In the genomic region with DNA sequence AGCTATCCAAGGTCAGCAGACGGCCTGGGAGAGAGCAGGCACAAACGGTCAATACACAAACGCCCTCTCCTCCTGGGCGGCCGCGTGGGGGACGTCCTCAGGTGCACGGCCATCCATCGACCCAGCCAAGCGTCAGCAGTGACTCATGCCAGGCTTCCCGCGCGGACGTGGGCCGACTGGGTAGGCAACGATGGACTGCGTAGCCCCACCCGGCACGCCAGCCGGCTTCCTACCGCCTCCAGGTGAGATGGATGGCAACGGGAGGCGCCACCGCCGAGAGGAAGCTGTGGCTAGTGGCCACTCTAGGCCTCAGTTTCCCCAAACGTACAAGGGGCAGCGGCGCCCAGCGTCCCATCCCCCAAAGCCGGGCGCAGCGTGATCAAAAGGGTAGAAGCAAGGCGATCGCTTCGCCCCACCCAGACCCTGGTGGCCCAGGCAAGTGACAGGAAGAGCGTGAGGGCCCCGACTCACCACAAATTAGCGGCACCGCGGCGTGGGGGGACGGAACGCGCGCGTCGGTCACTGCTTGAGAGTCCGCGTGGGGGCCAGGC, we compare ENCODE assay signal across 8 mouse cellular contexts. TPM values are rescaled to one million over a fixed set of nuclear protein-coding genes. Genes with fewer than 3 reads are reported as not detected.
DNase-seq lines count a peak whose midpoint lies in the region; ATAC-seq lines count a peak whose summit lies in the region.

No protein-coding gene starts in this region.

- peak; percentile 3 for ATAC-seq in forebrain, embryonic 11.5 days (replicated peaks; ENCODE audit: low FRiP score)
- peak; percentile 51 for ATAC-seq in intestine, embryonic 14.5 days (replicated peaks; ENCODE audit: low FRiP score, low TSS enrichment, low read depth)
- peak; percentile 40 for ATAC-seq in midbrain, embryonic 11.5 days (ENCODE audit: low FRiP score)

- H3K9me3 ChIP-seq in forebrain, embryonic 11.5 days (ENCODE audit: control insufficient read depth, low read length): no peaks in the 10 kb centered on the region
- no peaks in the 10 kb centered on the region for H3K9me3 ChIP-seq in intestine, embryonic 14.5 days (ENCODE audit: control insufficient read depth, low read length)
- H3K9me3 ChIP-seq in limb, embryonic 10.5 days (replicated peaks): no peaks in the 10 kb centered on the region
- no peaks in the 10 kb centered on the region for H3K9me3 ChIP-seq in midbrain, embryonic 11.5 days (ENCODE audit: control insufficient read depth, low read length)

- peak overlapping the region; percentile 87 for H3K4me2 ChIP-seq in forebrain, embryonic 11.5 days (ENCODE audit: low read depth, low read length, severe bottlenecking)
- peak overlapping the region; percentile 62 for H3K4me2 ChIP-seq in intestine, embryonic 14.5 days (ENCODE audit: low read length)
- peak overlapping the region; percentile 88 for H3K4me2 ChIP-seq in midbrain, embryonic 11.5 days

- peaks cover 4% of the 10 kb centered on the region; the same call in 1 of the 2 replicates for H3K4me1 ChIP-seq in forebrain, embryonic 11.5 days (replicated peaks; ENCODE audit: control insufficient read depth, insufficient read depth, low read length)
- peaks cover 14% of the 10 kb centered on the region for H3K4me1 ChIP-seq in intestine, embryonic 14.5 days (replicated peaks; ENCODE audit: control insufficient read depth, insufficient read depth, low read length)
- H3K4me1 ChIP-seq in limb, embryonic 10.5 days: peaks cover 16% of the 10 kb centered on the region
- peaks cover 13% of the 10 kb centered on the region for H3K4me1 ChIP-seq in midbrain, embryonic 11.5 days (ENCODE audit: control insufficient read depth, insufficient read depth, low read length)

- H3K27me3 ChIP-seq in forebrain, embryonic 11.5 days (ENCODE audit: control insufficient read depth, insufficient read depth, low read length): no peaks in the 10 kb centered on the region
- H3K27me3 ChIP-seq in intestine, embryonic 14.5 days (replicated peaks; ENCODE audit: control insufficient read depth, insufficient read depth, low read length): no peaks in the 10 kb centered on the region
- no peaks in the 10 kb centered on the region for H3K27me3 ChIP-seq in limb, embryonic 10.5 days (ENCODE audit: low read depth, poor library complexity, severe bottlenecking)
- H3K27me3 ChIP-seq in midbrain, embryonic 11.5 days (ENCODE audit: control insufficient read depth, insufficient read depth, low read length): no peaks in the 10 kb centered on the region
- H3K27me3 ChIP-seq in splenic B cell, adult 2 months (ENCODE audit: control insufficient read depth, insufficient read depth, low read length, poor library complexity, severe bottlenecking): no peaks in the 10 kb centered on the region

- H3K4me3 ChIP-seq in forebrain, embryonic 11.5 days (ENCODE audit: low read depth, low read length): peak overlapping the region; percentile 100
- peak overlapping the region; percentile 98 for H3K4me3 ChIP-seq in intestine, embryonic 14.5 days (ENCODE audit: low read depth, low read length)
- H3K4me3 ChIP-seq in limb, embryonic 10.5 days: peak overlapping the region; percentile 89
- H3K4me3 ChIP-seq in midbrain, embryonic 11.5 days (ENCODE audit: low read depth, low read length): peak overlapping the region; percentile 100

- under 1% methylated on average over 49 of the region's 49 CpGs for WGBS in forebrain, embryonic 11.5 days
- under 1% methylated on average over 49 of the region's 49 CpGs for WGBS in intestine, embryonic 14.5 days
- under 1% methylated on average over 49 of the region's 49 CpGs for WGBS in limb, embryonic 10.5 days
- WGBS in midbrain, embryonic 11.5 days: under 1% methylated on average over 47 of the region's 49 CpGs

- peak; percentile 39 for DNase-seq in layer of hippocampus, adult 11-12 months (ENCODE audit: low spot score)
- DNase-seq in layer of hippocampus, adult 9-10 months (ENCODE audit: low spot score): no peak
- DNase-seq in c-Kit-positive CD71-positive TER-119-positive erythroid progenitor cells, embryonic 14.5 days (ENCODE audit: low spot score): peak; percentile 47
- DNase-seq in forebrain, embryonic 11.5 days (ENCODE audit: low spot score): no peak
- DNase-seq in intestine, embryonic 14.5 days (ENCODE audit: low spot score): peak; percentile 60
- DNase-seq in limb, embryonic 10.5 days (ENCODE audit: low spot score): peak; percentile 54
- no peak for DNase-seq in midbrain, embryonic 11.5 days (ENCODE audit: low spot score, missing footprints)
- peak; percentile 43 for DNase-seq in splenic B cell, adult 2 months (ENCODE audit: low read depth, low spot score)

- H3K9ac ChIP-seq in forebrain, embryonic 11.5 days (ENCODE audit: low read length): peak overlapping the region; percentile 94
- H3K9ac ChIP-seq in intestine, embryonic 14.5 days (ENCODE audit: low read length): peak overlapping the region; percentile 87
- H3K9ac ChIP-seq in midbrain, embryonic 11.5 days (ENCODE audit: low read length): peak overlapping the region; percentile 95

- H3K27ac ChIP-seq in forebrain, embryonic 11.5 days (ENCODE audit: low read depth, low read length): peak overlapping the region; percentile 63
- peak overlapping the region; percentile 59; the same call in 1 of the 2 replicates for H3K27ac ChIP-seq in intestine, embryonic 14.5 days (ENCODE audit: low read depth)
- peak overlapping the region; percentile 90 for H3K27ac ChIP-seq in limb, embryonic 10.5 days
- H3K27ac ChIP-seq in midbrain, embryonic 11.5 days (ENCODE audit: low read depth, low read length): peak overlapping the region; percentile 51

- no peaks in the 10 kb centered on the region for H3K36me3 ChIP-seq in forebrain, embryonic 11.5 days (ENCODE audit: control insufficient read depth, insufficient read depth, low read length)
- peaks cover 7% of the 10 kb centered on the region for H3K36me3 ChIP-seq in intestine, embryonic 14.5 days (ENCODE audit: control insufficient read depth, insufficient read depth, low read length)
- H3K36me3 ChIP-seq in limb, embryonic 10.5 days: peaks cover 26% of the 10 kb centered on the region
- H3K36me3 ChIP-seq in midbrain, embryonic 11.5 days (ENCODE audit: control insufficient read depth, insufficient read depth, low read length): 0 out of 2 replicates have a peak, but pooled peaks cover 2% of the 10 kb centered on the region
- no peaks in the 10 kb centered on the region for H3K36me3 ChIP-seq in splenic B cell, adult 2 months (ENCODE audit: control insufficient read depth, insufficient read depth, low read length, poor library complexity, severe bottlenecking)

RNA-seq across cellular contexts. Expression of gene Zc3h7b, which starts 15.5 kb away (rescaled TPM):
- polyA plus RNA-seq in forebrain, embryonic 11.5 days (2014; fragmentation: Nextera tagmentation; extraction: Ambion mirVana): 50.1 and 57.6 TPM in 2 replicates
- polyA plus RNA-seq in intestine, embryonic 14.5 days (2014; fragmentation: Nextera tagmentation; extraction: Ambion mirVana): 30.9 and 31.2 TPM in 2 replicates
- polyA plus RNA-seq in limb, embryonic 10.5 days (2016; fragmentation: Nextera tagmentation; extraction: Ambion mirVana): 51.7 and 57.5 TPM in 2 replicates
- 34.3 and 35.0 TPM in 2 replicates for polyA plus RNA-seq in midbrain, embryonic 11.5 days (2014; fragmentation: Nextera tagmentation; extraction: Ambion mirVana)

RNA-seq across cellular contexts. Expression of gene Rangap1, which starts 16.0 kb away (rescaled TPM):
- 172 and 188 TPM in 2 replicates for polyA plus RNA-seq in forebrain, embryonic 11.5 days (2014; fragmentation: Nextera tagmentation; extraction: Ambion mirVana)
- polyA plus RNA-seq in intestine, embryonic 14.5 days (2014; fragmentation: Nextera tagmentation; extraction: Ambion mirVana): 106 and 113 TPM in 2 replicates
- 150 and 166 TPM in 2 replicates for polyA plus RNA-seq in limb, embryonic 10.5 days (2016; fragmentation: Nextera tagmentation; extraction: Ambion mirVana)
- 152 and 156 TPM in 2 replicates for polyA plus RNA-seq in midbrain, embryonic 11.5 days (2014; fragmentation: Nextera tagmentation; extraction: Ambion mirVana)

RNA-seq across cellular contexts. Expression of gene Chadl, which starts 32.2 kb away (rescaled TPM):
- polyA plus RNA-seq in forebrain, embryonic 11.5 days (2014; fragmentation: Nextera tagmentation; extraction: Ambion mirVana): 3.3 and 4.0 TPM in 2 replicates
- 4.7 and 5.1 TPM in 2 replicates for polyA plus RNA-seq in intestine, embryonic 14.5 days (2014; fragmentation: Nextera tagmentation; extraction: Ambion mirVana)
- polyA plus RNA-seq in limb, embryonic 10.5 days (2016; fragmentation: Nextera tagmentation; extraction: Ambion mirVana): 1.3 and 2.4 TPM in 2 replicates
- 2.5 and 2.8 TPM in 2 replicates for polyA plus RNA-seq in midbrain, embryonic 11.5 days (2014; fragmentation: Nextera tagmentation; extraction: Ambion mirVana)

Comparison
In these comparisons a context has a peak if more than half of its experiments do, and no peak if none do; other contexts are left out.
1. DNase-seq: peak in layer of hippocampus, adult 11-12 months (single experiment), c-Kit-positive CD71-positive TER-119-positive erythroid progenitor cells, embryonic 14.5 days (single experiment), intestine, embryonic 14.5 days (single experiment), limb, embryonic 10.5 days (single experiment) and splenic B cell, adult 2 months (single experiment); none in layer of hippocampus, adult 9-10 months (single experiment), forebrain, embryonic 11.5 days (single experiment) and midbrain, embryonic 11.5 days (single experiment).
2. Peak in every context shown above with its lines, with median percentiles within 50 percentile points of each other: ATAC-seq, H3K27ac ChIP-seq, H3K4me2 ChIP-seq, H3K4me3 ChIP-seq and H3K9ac ChIP-seq.